Mouse (Mus musculus): ENCODE measurements around the gene Dirc2.

DNA sequence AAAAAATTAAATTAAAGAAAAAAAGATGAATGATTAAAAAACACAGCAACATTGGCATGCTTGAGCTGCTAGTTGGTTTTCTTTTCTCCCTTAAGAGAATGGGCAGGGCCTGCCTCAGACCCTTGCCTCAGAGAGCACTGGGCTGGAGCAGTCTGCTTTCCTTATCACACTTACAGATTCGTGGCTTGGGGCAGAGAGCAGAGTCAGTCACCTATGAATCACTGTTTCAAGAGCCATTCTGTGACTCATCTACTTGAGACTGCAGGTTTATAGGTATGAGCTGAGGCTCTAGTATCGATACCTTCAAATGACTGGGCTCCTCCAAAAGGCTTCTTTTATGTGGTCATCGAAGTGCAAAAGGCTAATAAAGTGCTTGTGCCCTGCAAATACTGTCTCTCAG lies 44.0 kb upstream of the Dirc2 start:
- TF ChIP-seq CTCF (IDR thresholded peaks at IDR 0.05) (no peak), POLR2A (IDR thresholded peaks at IDR 0.05; ENCODE audit: insufficient read depth, low read depth, low read length) (no peak), EP300 (IDR thresholded peaks at IDR 0.05; ENCODE audit: insufficient read depth, low read depth, low read length) (no peak)
